Mouse (Mus musculus) left cerebral cortex, postnatal 4 days (tissue): ENCODE results near the gene Tmem123. TPM values are rescaled to one million over a fixed set of nuclear protein-coding genes. Genes with fewer than 3 reads are reported as not detected.

ENCODE experiments used
- DNase-seq: peaks from one replicate; pipeline ENCODE4 v3.0.0-alpha.2; 2022
- intact Hi-C: fragments of 180-260 bp; cut with DNase I; formaldehyde crosslinking; loops from one replicate; pipeline ENCODE4 v1.15.1; 2025
- microRNA-seq: library from miRNA; unstranded; fragments of <30 nt; microRNA quantifications from one replicate; pipeline ENCODE4 v1.2.0, GENCODE M21; 2022
- total RNA-seq, 2 experiments: library from RNA; stranded (reverse); gene quantifications; 2 replicates each; pipeline ENCODE4 v1.2.3; 2021

The Tmem123 gene
- total RNA-seq, 2 experiments from 2014 or later = 9.6 to 10.1 TPM

DNA sequence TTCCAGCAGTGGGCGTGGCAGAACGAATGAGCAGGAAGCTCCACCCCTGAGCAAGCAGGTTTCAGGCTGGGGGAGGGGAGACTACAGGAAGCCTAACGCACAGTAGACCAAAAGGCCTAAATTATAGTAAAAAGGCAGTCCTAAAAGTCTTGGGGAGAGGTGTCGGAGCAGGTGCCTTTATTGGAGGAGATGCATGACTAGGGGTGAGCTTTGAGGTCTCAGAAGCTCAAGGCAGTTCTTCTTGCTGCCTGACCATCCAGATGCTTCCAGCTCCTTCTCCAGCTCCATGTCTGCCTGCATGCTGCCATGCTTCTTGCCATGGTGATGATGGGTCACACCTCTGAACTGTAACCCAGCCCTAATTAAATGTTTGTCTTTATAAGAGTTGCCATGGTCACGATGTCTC is 41.3 kb downstream of the Tmem123 start:
- intact Hi-C loops = no loop called here
- no peak for DNase-seq

DNA sequence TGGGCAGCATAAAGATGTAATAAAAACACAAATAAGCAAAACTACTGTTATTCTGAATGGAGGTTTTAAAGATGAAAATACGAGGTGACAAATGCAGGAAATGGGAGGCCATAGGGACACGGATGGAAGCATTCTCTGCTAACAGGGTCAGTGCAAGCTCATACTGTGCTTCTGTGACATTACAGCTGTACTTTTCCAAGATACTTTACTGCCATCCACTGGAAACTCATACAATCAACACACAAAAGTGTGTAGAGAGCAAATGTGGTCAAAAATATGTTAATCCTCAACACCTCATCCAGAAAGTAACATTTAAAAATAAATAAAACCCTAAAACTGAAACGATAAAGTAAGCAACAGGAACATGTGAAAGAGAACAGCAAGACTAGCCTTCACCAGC is 58.9 kb downstream of the Tmem123 start:
- intact Hi-C loops = no loop called here
- DNase-seq = no peak

DNA sequence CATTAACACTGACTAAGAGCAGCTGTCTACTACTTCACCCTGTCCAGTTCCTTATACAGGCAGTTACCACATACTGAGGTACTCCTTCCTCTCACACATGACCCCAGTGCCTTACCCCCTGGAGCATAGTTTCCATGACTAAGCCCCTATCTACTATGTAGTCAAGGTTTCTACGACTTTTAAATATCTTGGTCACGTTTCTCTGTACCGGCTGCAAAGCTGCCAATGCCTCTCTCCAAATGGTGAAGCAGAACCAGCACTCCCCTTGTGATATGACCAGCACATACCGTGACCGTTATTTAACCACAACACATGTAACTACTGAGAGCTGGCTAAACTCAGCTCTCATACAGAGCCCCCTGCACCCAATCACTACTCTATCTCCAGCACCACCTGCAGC is 61.1 kb downstream of the Tmem123 start:
- intact Hi-C loops = no loop called here
- no peak for DNase-seq

DNA sequence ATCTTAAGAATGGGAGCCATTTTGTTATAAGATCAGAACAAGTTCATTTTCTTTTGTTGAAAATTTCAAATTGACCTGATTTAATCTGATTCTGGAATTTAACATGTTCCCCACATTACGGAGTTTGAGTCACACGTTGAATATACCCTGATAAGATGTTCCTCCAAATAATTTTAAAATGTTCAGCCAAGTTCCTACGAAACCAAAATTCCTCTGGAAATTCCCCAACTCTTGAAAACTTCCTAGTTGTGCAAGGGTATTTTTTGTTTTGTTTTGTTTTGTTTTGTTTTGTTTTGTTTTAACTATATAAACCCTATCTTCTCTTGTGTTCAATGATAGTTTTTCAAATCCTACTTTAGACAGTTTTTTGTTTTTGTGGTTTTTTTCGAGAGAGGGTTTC is 64.9 kb downstream of the Tmem123 start:
- intact Hi-C loops = no loop called here
- no peak for DNase-seq

DNA sequence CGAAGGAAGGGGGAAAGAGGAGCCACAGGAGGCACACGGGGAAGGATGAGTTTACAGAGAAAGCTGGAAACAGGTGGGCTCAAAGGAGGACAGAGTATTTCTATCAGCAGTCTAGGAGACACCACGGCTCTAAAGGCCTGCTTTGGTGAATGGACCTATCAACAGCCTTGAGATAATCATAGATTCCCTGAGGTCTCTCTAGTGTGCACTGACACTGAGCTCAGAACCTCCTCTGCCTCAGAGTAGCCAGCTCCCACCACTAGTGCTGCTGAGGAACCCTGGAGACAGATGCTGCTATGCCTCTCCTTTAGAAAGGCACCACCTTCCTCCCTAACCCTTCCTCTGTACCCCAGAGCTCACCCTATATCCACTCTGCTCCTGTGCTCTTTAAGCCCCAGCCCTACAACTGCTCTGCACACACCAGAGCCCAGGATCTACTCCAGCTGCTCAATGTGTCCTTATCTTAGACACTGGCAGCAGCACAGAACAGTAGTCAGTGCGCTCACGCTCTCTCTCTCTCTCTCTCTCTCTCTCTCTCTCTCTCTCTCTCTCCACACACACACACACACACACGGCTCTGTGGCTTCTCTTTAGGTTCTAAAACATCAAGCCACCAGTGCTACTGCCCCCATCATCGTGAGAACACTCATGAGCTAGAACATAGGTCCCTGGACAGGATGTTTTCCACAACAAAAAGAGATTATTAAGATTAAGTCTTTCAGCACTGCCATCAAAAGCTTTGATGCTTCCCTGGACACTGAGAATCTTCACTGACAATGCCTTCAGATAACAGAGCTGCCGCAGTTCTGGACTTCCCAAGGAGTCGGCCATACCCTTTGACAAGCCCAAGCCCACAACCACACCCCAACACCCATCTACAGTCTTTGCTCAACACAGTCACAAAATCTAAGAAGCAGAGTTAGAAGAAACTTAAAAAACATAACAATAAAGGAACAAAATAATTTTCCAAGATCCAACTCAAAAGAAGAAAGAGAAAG is 66.0 kb downstream of the Tmem123 start:
- intact Hi-C loops = no loop called here
- DNase-seq = no peak

DNA sequence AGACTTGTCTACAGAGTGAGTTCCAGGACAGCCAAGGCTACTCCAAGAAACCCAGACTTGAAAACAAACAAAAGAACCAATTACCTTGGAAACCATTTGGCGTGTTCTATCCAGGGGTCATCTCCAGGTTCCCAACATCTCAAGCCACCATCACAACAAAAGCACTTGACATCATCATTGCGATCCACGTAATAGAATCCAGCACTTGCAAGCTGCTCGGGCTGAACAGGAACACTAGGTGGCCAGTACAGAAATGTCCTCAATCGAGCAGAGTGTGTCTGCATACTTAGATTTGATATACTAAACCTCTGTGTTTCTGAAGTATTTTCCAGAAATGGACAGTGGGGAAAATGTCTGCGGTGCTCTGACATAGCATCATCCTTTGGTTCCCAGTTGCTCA is 69.6 kb downstream of the Tmem123 start:
- intact Hi-C loops = no loop called here
- no peak for DNase-seq

DNA sequence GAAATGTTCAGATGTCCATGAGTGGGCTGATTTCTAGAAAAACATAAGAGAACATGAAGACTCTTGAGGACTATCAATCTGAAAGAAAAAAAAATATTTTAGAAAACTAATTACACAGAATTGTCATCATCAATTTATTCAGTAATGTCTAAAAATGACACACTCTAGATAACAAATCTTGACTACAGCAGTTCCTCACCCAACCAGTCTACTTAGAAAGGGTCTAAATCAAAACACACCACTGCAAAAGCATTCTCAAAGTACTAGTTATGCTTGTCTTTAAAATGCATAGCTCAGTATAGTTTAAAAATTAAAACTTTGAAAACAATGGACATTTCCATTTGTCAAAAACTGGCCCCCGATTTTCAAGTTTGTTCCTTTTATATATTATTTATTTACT is 71.5 kb downstream of the Tmem123 start:
- intact Hi-C loops = no loop called here
- DNase-seq = no peak

DNA sequence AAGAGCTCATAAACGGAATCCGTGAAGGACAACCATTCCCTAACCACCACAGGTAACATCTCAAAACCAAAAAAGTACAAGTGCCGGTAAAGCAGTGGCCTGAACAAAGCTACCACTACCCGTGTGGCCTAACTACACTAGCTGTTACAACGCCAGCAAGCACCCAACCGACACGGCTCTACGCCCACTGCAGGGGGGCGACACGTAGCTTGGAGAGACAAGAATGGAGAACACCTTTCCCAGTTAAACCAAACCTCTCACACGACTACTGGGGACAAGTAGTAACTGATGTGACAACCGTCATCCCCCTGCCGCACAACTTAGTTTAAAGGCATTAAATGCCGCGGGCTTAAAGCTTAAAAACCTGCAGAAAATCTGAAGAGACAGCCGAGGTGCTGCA is 72.5 kb downstream of the Tmem123 start:
- intact Hi-C loops = no loop called here
- peak; percentile 56 for DNase-seq

DNA sequence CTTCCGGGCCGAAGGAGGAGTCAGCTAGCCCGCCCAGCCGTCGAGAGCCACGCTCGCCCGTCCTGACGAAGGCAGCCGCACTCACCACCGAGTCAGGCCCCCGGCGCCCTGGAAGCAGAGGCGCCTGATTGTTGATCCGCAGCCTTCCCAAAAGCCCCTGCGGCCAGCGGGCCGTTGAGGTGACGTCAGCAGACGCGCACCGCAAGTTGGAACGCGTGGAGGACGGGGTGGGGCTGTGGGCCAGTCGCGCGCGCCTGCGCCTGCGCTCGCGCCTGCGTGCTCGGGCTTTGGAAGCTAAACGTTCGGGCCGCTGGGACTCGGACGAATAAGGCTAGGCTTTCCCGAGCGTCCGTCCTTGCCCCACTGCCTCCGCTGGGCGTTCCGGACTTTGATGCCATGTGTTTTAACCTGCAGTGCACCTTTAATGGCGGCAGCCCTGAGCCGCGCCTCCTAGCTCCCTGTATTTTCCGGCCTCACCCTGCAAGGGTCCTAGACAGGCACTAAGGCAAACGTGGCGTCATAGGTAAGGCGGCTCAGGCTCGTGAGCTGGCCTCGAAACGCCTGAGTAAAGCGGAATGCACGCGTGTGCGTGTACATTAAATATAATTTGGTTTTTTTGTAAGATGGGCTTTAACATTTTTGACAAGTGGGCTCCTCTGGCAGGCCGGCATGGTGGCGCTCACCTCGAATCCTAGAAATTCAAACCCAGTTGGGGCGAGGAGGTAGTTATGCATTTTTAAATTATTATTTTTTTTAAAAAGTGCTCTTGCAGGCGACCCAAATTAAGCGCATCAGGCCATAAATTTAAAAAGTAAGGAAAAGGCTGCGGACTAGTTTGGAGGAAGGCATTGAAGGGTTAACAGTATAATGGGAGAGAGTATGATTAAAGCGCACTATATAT is 73.3 kb downstream of the Tmem123 start, which contains the start of gene Birc2:
Gene Birc2 (minus strand): TSS at position 160 of the 901 bp plus-strand sequence.
- intact Hi-C loops = no loop called here
- peak; percentile 97 for DNase-seq

DNA sequence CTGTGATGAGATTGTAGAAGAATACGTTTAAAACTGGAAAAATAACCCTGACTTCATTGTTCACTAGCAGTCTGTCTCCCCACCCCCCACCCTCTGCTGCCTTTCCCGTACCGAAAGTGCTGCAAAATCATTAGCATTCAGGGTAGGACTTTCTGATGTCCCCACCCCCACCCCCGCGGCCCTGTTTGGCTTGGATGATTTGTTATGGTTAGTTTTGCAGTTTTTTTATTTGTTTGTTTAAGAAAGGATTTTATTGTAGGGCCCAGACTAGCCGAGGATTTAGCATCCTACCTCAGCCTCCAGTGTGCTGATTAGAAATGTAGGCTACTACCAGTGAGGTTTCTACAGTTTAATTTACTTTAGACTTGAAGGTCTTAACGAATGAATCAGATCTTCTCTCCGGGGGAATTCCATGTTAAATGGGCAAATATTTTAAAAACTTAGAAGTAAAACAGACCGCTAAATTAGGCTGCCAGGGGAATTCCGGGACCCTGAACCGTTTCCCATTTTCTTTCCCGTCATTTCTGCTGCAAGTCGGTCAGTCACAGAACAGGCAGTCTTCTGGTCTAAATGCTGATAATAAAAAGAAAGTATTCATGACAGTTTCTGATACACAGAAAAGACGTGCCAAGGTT is 74.1 kb downstream of the Tmem123 start:
- DNase-seq = peak; percentile 37
- intact Hi-C loops = no loop called here

DNA sequence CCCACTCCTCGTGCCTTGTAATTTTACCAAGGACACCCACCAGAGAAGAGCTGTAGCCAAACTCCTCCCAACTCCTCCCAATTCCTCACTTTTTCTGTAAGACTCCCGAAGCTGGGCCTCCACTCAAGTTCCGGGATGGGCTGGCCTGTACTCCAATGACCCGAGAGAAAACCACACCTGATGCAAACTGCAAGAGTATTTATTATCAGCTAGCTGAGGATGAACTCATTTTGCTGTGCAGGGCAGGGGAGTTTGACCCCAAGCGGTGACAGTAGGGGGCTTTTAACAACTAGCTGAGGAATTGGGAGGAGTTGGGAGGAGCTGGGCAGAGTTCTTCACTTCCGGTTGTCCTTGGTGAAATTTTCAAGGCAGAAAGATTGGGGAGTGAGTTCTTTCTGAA is 77.4 kb downstream of the Tmem123 start:
- intact Hi-C loops = no loop called here
- no peak for DNase-seq

Small RNA genes lying within 50 kb of the gene (microRNA-seq; reads per million reads assigned to microRNA genes)
- gene Mir5618 = 0.90 reads per million

Other genes with a start within 250 kb of the Tmem123 start
- gene Mmp8, start 205.6 kb upstream of the Tmem123 start, total RNA-seq = not detected
- gene Mmp27, start 192.6 kb upstream of the Tmem123 start, total RNA-seq = not detected
- gene Mmp20, start 135.8 kb upstream of the Tmem123 start, total RNA-seq = not detected
- gene Mmp7, start 72.0 kb upstream of the Tmem123 start, total RNA-seq = not detected
- 10 to 100 TPM; 28.1 to 30.5 TPM for gene Birc2, start 73.0 kb downstream of the Tmem123 start, total RNA-seq
- 1 to 10 TPM; 1.8 to 3.4 TPM for gene Birc3, start 109.1 kb downstream of the Tmem123 start, total RNA-seq
- 10 to 100 TPM; 12.0 to 14.7 TPM for gene Yap1, start 240.6 kb downstream of the Tmem123 start, total RNA-seq